Mouse (Mus musculus): ENCODE measurements around the gene Slc36a3. TPM values are rescaled to one million over a fixed set of nuclear protein-coding genes. Genes with fewer than 3 reads are reported as not detected.

Gene Slc36a3
- polyA plus RNA-seq, 1 experiment = not detected

DNA sequence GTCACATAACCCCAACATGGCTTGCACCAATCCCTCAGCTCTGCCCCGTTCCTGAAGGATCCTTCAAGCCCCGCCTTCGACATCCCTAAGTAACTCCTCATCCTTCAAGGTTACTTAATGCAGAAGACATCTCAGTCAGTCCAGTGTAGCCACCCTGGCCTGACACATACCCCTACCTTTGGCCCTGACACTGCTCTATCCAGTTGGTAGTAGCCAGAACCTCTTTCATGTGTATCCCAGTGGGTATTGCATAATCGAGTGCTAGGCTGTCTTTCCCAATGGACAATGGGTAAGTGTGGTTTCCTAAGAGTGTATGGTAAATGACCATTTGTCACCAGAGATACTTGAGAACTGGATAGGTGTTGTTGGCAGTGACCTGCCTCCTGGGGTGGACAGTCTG is 27.3 kb upstream of the Slc36a3 start:
- H3K4me1 ChIP-seq (ENCODE audit: control insufficient read depth, insufficient read depth, low read length) = no peaks in the 10 kb centered on the region
- H3K4me3 ChIP-seq (ENCODE audit: insufficient read depth, low read length) = no peak overlapping the region
- H3K27ac ChIP-seq (ENCODE audit: insufficient read depth, low read length) = no peak overlapping the region
- TF ChIP-seq POLR2A (IDR thresholded peaks at IDR 0.05; ENCODE audit: low read depth, low read length) (no peak), CTCF (IDR thresholded peaks at IDR 0.05; ENCODE audit: borderline replicate concordance, insufficient read depth, low read length) (no peak)

DNA sequence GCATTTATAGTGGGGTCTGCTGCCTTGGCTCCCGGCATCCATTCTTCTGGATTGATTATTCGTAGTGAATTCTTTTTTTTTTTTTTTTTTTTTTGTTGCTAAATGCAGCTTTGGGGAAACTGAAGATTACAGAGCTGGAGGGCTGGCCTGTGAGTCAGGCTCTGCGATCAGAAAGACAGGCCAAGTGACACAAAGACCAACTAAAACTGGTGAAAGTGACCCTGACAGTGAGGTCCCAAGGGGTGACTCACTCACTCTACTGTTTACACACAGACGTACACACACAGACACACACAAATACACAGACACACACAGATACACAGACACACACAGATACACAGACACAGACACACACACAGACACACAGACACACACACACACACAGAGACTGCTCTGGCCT is 19.0 kb upstream of the Slc36a3 start:
- Histone ChIP-seq H3K27ac (ENCODE audit: insufficient read depth, low read length) (no peak overlapping the region), H3K4me1 (ENCODE audit: control insufficient read depth, insufficient read depth, low read length) (no peaks in the 10 kb centered on the region), H3K4me3 (ENCODE audit: insufficient read depth, low read length) (no peak overlapping the region)
- no peak for TF ChIP-seq CTCF (IDR thresholded peaks at IDR 0.05; ENCODE audit: borderline replicate concordance, insufficient read depth, low read length)
- no peak for TF ChIP-seq POLR2A (IDR thresholded peaks at IDR 0.05; ENCODE audit: low read depth, low read length)

DNA sequence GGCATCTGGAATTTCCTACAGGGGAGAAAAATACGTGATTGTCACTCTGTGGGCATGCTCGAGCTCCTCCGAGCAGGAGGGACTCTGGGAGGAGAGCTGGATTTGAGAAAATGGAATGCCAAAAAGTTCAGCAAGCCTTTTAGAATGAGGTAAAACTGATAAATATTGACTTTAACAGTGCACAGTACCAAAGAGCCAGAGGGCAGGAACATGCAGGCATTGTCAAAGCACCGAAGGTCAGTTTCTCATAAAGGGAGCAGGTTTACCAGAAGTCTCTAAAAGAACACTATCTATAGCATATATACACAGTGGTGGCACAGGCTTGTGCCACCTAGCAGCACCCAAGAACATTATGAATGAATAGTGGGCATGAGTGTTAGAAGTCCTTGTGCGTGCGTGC is 17.4 kb upstream of the Slc36a3 start:
- Histone ChIP-seq H3K4me3 (ENCODE audit: insufficient read depth, low read length) (no peak overlapping the region), H3K4me1 (ENCODE audit: control insufficient read depth, insufficient read depth, low read length) (no peaks in the 10 kb centered on the region), H3K27ac (ENCODE audit: insufficient read depth, low read length) (no peak overlapping the region)
- TF ChIP-seq POLR2A (IDR thresholded peaks at IDR 0.05; ENCODE audit: low read depth, low read length) (no peak), CTCF (IDR thresholded peaks at IDR 0.05; ENCODE audit: borderline replicate concordance, insufficient read depth, low read length) (no peak)

DNA sequence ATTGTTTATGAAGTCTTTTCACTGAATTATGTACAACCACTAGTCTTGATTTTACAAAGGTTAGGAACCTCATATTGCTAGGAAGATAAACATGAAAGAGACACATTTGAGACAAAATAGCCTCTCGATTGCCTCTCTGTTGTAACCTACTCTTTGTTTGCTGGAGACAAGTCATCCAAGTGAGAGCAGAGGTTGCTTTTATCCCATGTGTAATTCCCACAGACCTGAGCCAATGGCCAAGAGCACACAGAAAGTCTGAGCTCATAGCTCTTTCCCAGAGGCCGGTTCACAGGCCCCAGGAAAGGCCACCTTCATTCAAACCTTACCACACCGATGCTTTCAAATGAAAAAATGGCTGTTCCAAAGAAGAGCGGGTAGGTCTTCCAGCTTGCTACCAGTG is 17.0 kb upstream of the Slc36a3 start:
- no peak for TF ChIP-seq CTCF (IDR thresholded peaks at IDR 0.05; ENCODE audit: borderline replicate concordance, insufficient read depth, low read length)
- no peak for TF ChIP-seq POLR2A (IDR thresholded peaks at IDR 0.05; ENCODE audit: low read depth, low read length)
- Histone ChIP-seq H3K4me1 (ENCODE audit: control insufficient read depth, insufficient read depth, low read length) (no peaks in the 10 kb centered on the region), H3K27ac (ENCODE audit: insufficient read depth, low read length) (no peak overlapping the region), H3K4me3 (ENCODE audit: insufficient read depth, low read length) (no peak overlapping the region)

DNA sequence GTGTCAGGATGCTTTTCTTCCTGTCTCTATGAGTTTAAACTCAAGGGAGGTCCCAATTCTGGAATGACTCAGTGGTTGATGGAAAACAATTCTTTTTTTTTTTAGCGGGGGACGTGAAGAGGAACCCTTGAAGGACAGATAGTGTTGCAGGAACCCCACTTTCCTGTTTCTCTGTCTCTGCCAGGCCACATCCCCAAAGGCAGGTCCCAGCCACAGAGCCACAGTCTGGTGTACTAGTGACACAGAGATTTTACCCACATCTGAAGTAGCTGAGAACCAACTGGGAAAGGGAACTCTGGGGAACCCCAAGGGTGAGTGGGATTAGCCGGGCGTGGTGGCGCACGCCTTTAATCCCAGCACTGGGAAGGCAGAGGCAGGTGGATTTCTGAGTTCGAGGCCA is 14.2 kb upstream of the Slc36a3 start:
- Histone ChIP-seq H3K27ac (ENCODE audit: insufficient read depth, low read length) (no peak overlapping the region), H3K4me1 (ENCODE audit: control insufficient read depth, insufficient read depth, low read length) (no peaks in the 10 kb centered on the region), H3K4me3 (ENCODE audit: insufficient read depth, low read length) (no peak overlapping the region)
- TF ChIP-seq POLR2A (IDR thresholded peaks at IDR 0.05; ENCODE audit: low read depth, low read length) = no peak
- TF ChIP-seq CTCF (IDR thresholded peaks at IDR 0.05; ENCODE audit: borderline replicate concordance, insufficient read depth, low read length) = no peak

DNA sequence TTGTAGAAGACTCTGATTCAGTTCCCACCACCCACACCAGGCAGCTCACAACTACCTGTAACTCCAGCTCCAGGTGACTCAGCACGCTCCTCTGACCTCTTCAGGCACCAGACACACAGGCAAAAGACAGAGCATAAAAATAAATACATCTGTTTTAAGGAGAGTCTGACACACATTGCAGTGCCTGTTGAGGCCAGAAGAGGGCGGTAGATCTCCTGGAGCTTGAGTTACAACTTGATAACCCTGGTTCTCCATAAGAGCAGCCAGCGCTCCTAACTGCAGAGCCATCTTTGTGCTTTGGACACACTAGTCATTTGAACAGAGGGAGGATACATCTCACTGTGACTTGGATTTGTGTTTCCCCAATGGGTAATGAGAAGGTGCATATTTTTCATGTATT is 13.2 kb upstream of the Slc36a3 start:
- H3K4me1 ChIP-seq (ENCODE audit: control insufficient read depth, insufficient read depth, low read length) = no peaks in the 10 kb centered on the region
- no peak for TF ChIP-seq POLR2A (IDR thresholded peaks at IDR 0.05; ENCODE audit: low read depth, low read length)
- 0 out of 2 replicates have a peak, but pooled peaks have one; percentile 27 for TF ChIP-seq CTCF (IDR thresholded peaks at IDR 0.05; ENCODE audit: borderline replicate concordance, insufficient read depth, low read length)
- no peak overlapping the region for H3K4me3 ChIP-seq (ENCODE audit: insufficient read depth, low read length)
- no peak overlapping the region for H3K27ac ChIP-seq (ENCODE audit: insufficient read depth, low read length)

DNA sequence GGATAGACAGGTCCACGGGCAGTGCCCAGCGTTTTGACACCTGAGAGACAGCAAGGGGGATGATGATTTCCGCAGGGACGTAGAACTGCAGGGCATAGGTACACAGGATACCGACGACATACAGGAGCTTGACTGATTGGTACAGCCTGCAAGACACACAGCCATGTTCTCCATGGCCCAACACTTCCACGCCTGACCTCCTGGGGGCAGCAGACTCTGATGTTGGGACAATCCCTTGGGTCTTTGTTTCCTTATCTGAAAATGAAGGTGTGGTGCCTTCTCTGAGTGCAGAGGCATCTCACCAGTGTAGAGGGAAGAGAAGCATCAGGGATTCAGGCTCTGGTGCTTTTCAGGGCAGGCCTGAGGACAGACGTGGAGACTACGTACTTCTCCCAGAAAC is 11.2 kb upstream of the Slc36a3 start:
- H3K27ac ChIP-seq (ENCODE audit: insufficient read depth, low read length) = no peak overlapping the region
- TF ChIP-seq CTCF (IDR thresholded peaks at IDR 0.05; ENCODE audit: borderline replicate concordance, insufficient read depth, low read length) = peak; percentile 75; the same call in 1 of the 2 replicates
- TF ChIP-seq POLR2A (IDR thresholded peaks at IDR 0.05; ENCODE audit: low read depth, low read length) = no peak
- no peak overlapping the region for H3K4me3 ChIP-seq (ENCODE audit: insufficient read depth, low read length)
- H3K4me1 ChIP-seq (ENCODE audit: control insufficient read depth, insufficient read depth, low read length) = no peaks in the 10 kb centered on the region

DNA sequence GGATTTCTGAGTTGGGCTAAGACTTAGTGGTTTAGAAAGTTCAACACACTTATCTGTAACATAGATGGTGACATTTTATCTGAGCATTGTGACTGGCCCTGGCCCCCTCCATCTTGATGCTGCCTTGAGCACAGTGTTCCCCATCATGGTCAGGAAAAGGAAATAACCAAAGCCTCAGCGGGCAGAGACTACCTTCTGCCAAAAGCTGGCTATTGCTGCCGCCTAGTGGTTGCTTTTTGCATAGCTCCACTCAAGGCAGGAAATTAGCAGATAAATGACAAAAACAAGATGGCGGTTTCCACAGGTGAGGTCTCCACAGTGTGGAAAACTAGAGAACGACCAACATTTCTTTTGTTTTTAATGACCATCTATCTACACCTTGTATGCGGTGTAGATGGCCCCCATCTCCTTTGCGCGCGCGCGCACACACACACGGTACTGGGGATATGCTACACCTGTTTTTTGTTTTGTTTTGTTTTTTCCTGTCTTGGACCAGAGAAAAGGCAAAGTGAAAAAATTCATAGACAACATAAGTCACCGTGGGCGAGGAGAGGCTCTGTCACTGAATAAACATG is 7.4 kb upstream of the Slc36a3 start:
- TF ChIP-seq CTCF (IDR thresholded peaks at IDR 0.05; ENCODE audit: borderline replicate concordance, insufficient read depth, low read length) = peak; percentile 42; the same call in 1 of the 2 replicates
- no peak for TF ChIP-seq POLR2A (IDR thresholded peaks at IDR 0.05; ENCODE audit: low read depth, low read length)
- Histone ChIP-seq H3K27ac (ENCODE audit: insufficient read depth, low read length) (no peak overlapping the region), H3K4me1 (ENCODE audit: control insufficient read depth, insufficient read depth, low read length) (no peaks in the 10 kb centered on the region), H3K4me3 (ENCODE audit: insufficient read depth, low read length) (no peak overlapping the region)

DNA sequence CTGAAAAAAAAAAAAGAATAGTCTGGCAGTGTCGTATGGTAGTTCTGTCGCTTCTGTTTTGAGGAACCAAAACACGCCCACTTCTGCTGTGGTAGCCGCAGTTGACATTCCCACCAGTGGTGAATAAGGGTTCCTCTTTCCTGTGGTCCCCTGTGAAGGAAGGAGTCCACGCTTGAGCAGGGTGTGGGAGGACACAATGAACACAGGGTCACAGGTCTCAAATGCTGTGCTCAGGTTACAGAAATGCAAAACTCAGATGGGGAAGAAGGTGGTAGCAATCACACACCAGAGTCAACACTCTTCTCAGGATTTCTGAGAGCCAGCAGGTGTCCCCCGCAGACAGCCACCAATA is 3.5 kb upstream of the Slc36a3 start:
- Histone ChIP-seq H3K4me3 (ENCODE audit: insufficient read depth, low read length) (no peak overlapping the region), H3K27ac (ENCODE audit: insufficient read depth, low read length) (no peak overlapping the region)
- TF ChIP-seq CTCF (IDR thresholded peaks at IDR 0.05; ENCODE audit: borderline replicate concordance, insufficient read depth, low read length) (no peak), POLR2A (IDR thresholded peaks at IDR 0.05; ENCODE audit: low read depth, low read length) (no peak)

DNA sequence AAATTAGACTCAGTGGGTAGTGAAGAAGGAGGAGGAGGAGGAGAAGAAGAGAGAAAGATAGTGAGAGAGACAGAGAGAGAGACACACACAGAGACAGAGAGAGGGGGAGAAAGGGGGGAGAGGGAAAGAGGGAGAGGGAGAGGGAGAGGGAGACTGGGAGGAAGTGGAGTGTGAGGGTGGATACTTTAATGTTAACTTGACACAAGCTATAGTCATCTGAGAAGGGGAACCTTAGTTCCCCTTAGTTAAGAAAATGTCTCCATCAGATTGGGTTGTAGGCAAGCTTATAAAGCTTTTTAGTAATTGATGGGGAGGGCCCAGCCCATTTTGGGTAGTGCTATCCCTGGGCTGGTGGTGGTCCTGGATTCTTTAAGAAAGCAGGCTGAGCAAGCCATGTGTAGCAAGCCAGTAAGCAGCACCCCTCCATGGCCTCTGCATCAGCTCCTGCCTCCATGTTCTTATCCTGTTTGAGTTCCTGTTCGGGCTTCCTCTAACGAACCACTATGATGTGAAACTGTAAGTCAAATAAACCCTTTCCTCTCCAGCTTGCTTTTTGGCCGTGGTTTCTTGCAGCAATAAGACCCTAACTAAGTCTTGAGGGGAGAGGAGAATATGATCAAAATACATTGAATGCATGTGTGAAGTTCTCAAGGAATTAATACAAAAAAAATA is 3.0 kb upstream of the Slc36a3 start:
- H3K4me1 ChIP-seq (ENCODE audit: control insufficient read depth, insufficient read depth, low read length) = no peaks in the 10 kb centered on the region

More for the DNA sequence above, 3.5 kb upstream of the Slc36a3 start:
- no peaks in the 10 kb centered on the region for H3K4me1 ChIP-seq (ENCODE audit: control insufficient read depth, insufficient read depth, low read length)

More for the DNA sequence above, 3.0 kb upstream of the Slc36a3 start:
- H3K27ac ChIP-seq (ENCODE audit: insufficient read depth, low read length) = no peak overlapping the region
- TF ChIP-seq CTCF (IDR thresholded peaks at IDR 0.05; ENCODE audit: borderline replicate concordance, insufficient read depth, low read length) (no peak), POLR2A (IDR thresholded peaks at IDR 0.05; ENCODE audit: low read depth, low read length) (no peak)
- H3K4me3 ChIP-seq (ENCODE audit: insufficient read depth, low read length) = no peak overlapping the region

Data from embryonic fibroblast, embryonic 13.5 days (primary cell).